ENCODE assay signal across 23 mouse cellular contexts in genomic region chr6:134112753-134113152, GRCm38 (mm10).
DNase-seq lines count a peak whose midpoint lies in the region; ATAC-seq and TF ChIP-seq lines count a peak whose summit lies in the region.
"Had no signal": no experiment of that assay in that cellular context is flagged by ENCODE, and none has a peak within 500 bp of the region (broad histone marks: within the 10 kb centered on the region; RNA-seq: fewer than 3 reads in every experiment).

No protein-coding gene starts in this region.

- peaks cover 3% of the 10 kb centered on the region for H3K79me2 ChIP-seq in MEL (ENCODE audit: control insufficient read depth, insufficient read depth, low read length, poor library complexity)

- H3K4me1 ChIP-seq in lung, embryonic 14.5 days (ENCODE audit: insufficient read depth), result no peaks in the 10 kb centered on the region
- peaks cover 9 to 24% of the 10 kb centered on the region in 2 experiments; a peak in 3 of 4 replicates for H3K4me1 ChIP-seq in MEL (ENCODE audit: control insufficient read depth in 1 of 2, insufficient read depth in 2 of 2, low read length in 2 of 2)
- H3K4me1 ChIP-seq in small intestine, adult 2 months (ENCODE audit: control insufficient read depth, insufficient read depth, insufficient read length, low read length), result peaks cover 24% of the 10 kb centered on the region; the same call in 1 of the 2 replicates
- peaks cover 6% of the 10 kb centered on the region; the same call in 1 of the 2 replicates for H3K4me1 ChIP-seq in stomach, postnatal 0 days (replicated peaks; ENCODE audit: control insufficient read depth, insufficient read depth)
- H3K4me1 ChIP-seq: embryonic facial prominence, embryonic 15.5 days; forebrain, embryonic 10.5 days; hindbrain, embryonic 12.5 days had no signal

- no peak overlapping the region for H3K4me2 ChIP-seq in lung, embryonic 14.5 days
- H3K4me2 ChIP-seq in stomach, postnatal 0 days (replicated peaks; ENCODE audit: low read depth), result no peak overlapping the region
- H3K4me2 ChIP-seq: embryonic facial prominence, embryonic 15.5 days; hindbrain, embryonic 12.5 days had no signal

- no peak for DNase-seq in lung, embryonic 14.5 days
- no peak for DNase-seq in lung, postnatal 36 days
- no peak for DNase-seq in MEL (ENCODE audit: low read depth, low spot score)
- no peak for DNase-seq in stomach, postnatal 0 days (ENCODE audit: low spot score)
- no peak for DNase-seq in kidney, postnatal 4 days
- no peak for DNase-seq in spleen, adult 18-20 months
- DNase-seq: adrenal gland, adult 2 months; adrenal gland, postnatal 25 days; cerebellum, adult 8-10 months; cerebellum, postnatal 14 days; embryo, embryonic 11 days; gastrocnemius, adult 2 months; gastrocnemius, postnatal 36 days; heart, adult 11 months; heart, postnatal 10 days; heart, postnatal 4 days had no signal

- no peak for TF ChIP-seq POLR2A in MEL (IDR thresholded peaks at IDR 0.05; ENCODE audit: control insufficient read depth in 1 of 2, insufficient read depth in 1 of 2, low read depth in 1 of 2, low read length in 2 of 2, poor library complexity in 1 of 2)
- no peak for TF ChIP-seq POLR2A in small intestine, adult 2 months (IDR thresholded peaks at IDR 0.05; ENCODE audit: low read depth, low read length)

- no peak overlapping the region for H3K9ac ChIP-seq in lung, embryonic 14.5 days
- H3K9ac ChIP-seq in MEL (ENCODE audit: control insufficient read depth, low read depth, low read length, poor library complexity, severe bottlenecking), result no peak overlapping the region
- no peak overlapping the region for H3K9ac ChIP-seq in stomach, postnatal 0 days (ENCODE audit: low read length)
- H3K9ac ChIP-seq: embryonic facial prominence, embryonic 15.5 days; hindbrain, embryonic 12.5 days had no signal

- H3K4me3 ChIP-seq in lung, embryonic 14.5 days (ENCODE audit: low read depth, low read length), result no peak overlapping the region
- no peak overlapping the region for H3K4me3 ChIP-seq in MEL (ENCODE audit: control insufficient read depth in 1 of 2, insufficient read depth in 1 of 2, low read depth in 2 of 2, low read length in 2 of 2)
- H3K4me3 ChIP-seq in small intestine, adult 2 months (ENCODE audit: low read depth, low read length), result no peak overlapping the region
- H3K4me3 ChIP-seq in stomach, postnatal 0 days (ENCODE audit: low read depth, low read length), result no peak overlapping the region
- H3K4me3 ChIP-seq: embryonic facial prominence, embryonic 15.5 days; erythroblast, embryonic 14.5 days; forebrain, embryonic 10.5 days; gastrocnemius, adult 2 months; heart, embryonic 10.5 days; hindbrain, embryonic 12.5 days had no signal

- H3K36me3 ChIP-seq in lung, embryonic 14.5 days (ENCODE audit: insufficient read depth), result peaks cover 7% of the 10 kb centered on the region; the same call in 1 of the 2 replicates
- peaks cover 0 to 27% of the 10 kb centered on the region in 2 experiments for H3K36me3 ChIP-seq in MEL (ENCODE audit: control insufficient read depth in 1 of 2, insufficient read depth in 2 of 2, low read length in 2 of 2)
- 0 out of 2 replicates have a peak, but pooled peaks cover 3% of the 10 kb centered on the region for H3K36me3 ChIP-seq in small intestine, adult 2 months (ENCODE audit: control insufficient read depth, insufficient read depth, low read length)
- no peaks in the 10 kb centered on the region; the same call in 1 of the 2 replicates for H3K36me3 ChIP-seq in stomach, postnatal 0 days (ENCODE audit: control insufficient read depth, insufficient read depth, low read length)
- H3K36me3 ChIP-seq: embryonic facial prominence, embryonic 15.5 days had no signal

- 85% methylated on average over 8 of the region's 8 CpGs for WGBS in lung, embryonic 14.5 days
- WGBS in small intestine, adult 2 months, result 67% methylated on average over 8 of the region's 8 CpGs
- 72% methylated on average over 8 of the region's 8 CpGs for WGBS in stomach, postnatal 0 days

- TF ChIP-seq RAD21 in MEL (IDR thresholded peaks at IDR 0.05; ENCODE audit: low read depth, low read length), result no peak

- no peak for TF ChIP-seq CTCF in lung, embryonic 14.5 days (IDR thresholded peaks at IDR 0.05; ENCODE audit: low read depth)
- TF ChIP-seq CTCF in MEL (IDR thresholded peaks at IDR 0.05 in 2 of 3, conservative IDR thresholded peaks at IDR 0.05 in 1 of 3; ENCODE audit: control insufficient read depth in 1 of 3, insufficient read depth in 1 of 3, low read depth in 2 of 3, low read length in 3 of 3, poor library complexity in 1 of 3, severe bottlenecking in 1 of 3), result no peak
- no peak for TF ChIP-seq CTCF in small intestine, adult 2 months (IDR thresholded peaks at IDR 0.05; ENCODE audit: extremely low read depth, insufficient read length, insufficient replicate concordance, low read depth, low read length)
- TF ChIP-seq CTCF in stomach, postnatal 0 days (IDR thresholded peaks at IDR 0.05; ENCODE audit: low read depth), result no peak

- no peaks in the 10 kb centered on the region for H3K9me3 ChIP-seq in lung, embryonic 14.5 days (ENCODE audit: low read depth, low read length)
- H3K9me3 ChIP-seq in MEL (replicated peaks; ENCODE audit: insufficient read depth, low read length), result no peaks in the 10 kb centered on the region
- 0 out of 2 replicates have a peak, but pooled peaks cover 2% of the 10 kb centered on the region for H3K9me3 ChIP-seq in stomach, postnatal 0 days (ENCODE audit: control insufficient read depth, low read length)
- H3K9me3 ChIP-seq: embryonic facial prominence, embryonic 15.5 days; heart, embryonic 10.5 days; hindbrain, embryonic 12.5 days had no signal

- no peaks in the 10 kb centered on the region for H3K27me3 ChIP-seq in lung, embryonic 14.5 days (ENCODE audit: insufficient read depth, low read length)
- no peaks in the 10 kb centered on the region for H3K27me3 ChIP-seq in MEL (ENCODE audit: control insufficient read depth in 1 of 2, insufficient read depth in 2 of 2, low read length in 2 of 2)
- no peaks in the 10 kb centered on the region for H3K27me3 ChIP-seq in small intestine, adult 2 months (ENCODE audit: control insufficient read depth, insufficient read depth, low read length)
- no peaks in the 10 kb centered on the region for H3K27me3 ChIP-seq in stomach, postnatal 0 days (ENCODE audit: control insufficient read depth, insufficient read depth, low read length)
- H3K27me3 ChIP-seq: embryonic facial prominence, embryonic 15.5 days; hindbrain, embryonic 12.5 days had no signal

- TF ChIP-seq EP300 in MEL (IDR thresholded peaks at IDR 0.05; ENCODE audit: low read depth in 1 of 2, low read length in 2 of 2), result no peak
- TF ChIP-seq EP300 in stomach, postnatal 0 days (optimal IDR thresholded peaks at IDR 0.05), result no peak

- ATAC-seq in lung, embryonic 14.5 days (ENCODE audit: insufficient read depth), result no peak
- ATAC-seq in stomach, postnatal 0 days (ENCODE audit: low FRiP score, low TSS enrichment), result no peak
- ATAC-seq: forebrain, embryonic 14.5 days had no signal

- peak overlapping the region; percentile 65; the same call in 1 of the 2 replicates for H3K27ac ChIP-seq in lung, embryonic 14.5 days (ENCODE audit: low read depth)
- H3K27ac ChIP-seq in MEL (ENCODE audit: control insufficient read depth, low read depth, low read length), result no peak overlapping the region
- H3K27ac ChIP-seq in small intestine, adult 2 months (ENCODE audit: insufficient read depth, low read depth, low read length), result peak overlapping the region; percentile 61
- H3K27ac ChIP-seq in stomach, postnatal 0 days (replicated peaks), result peak overlapping the region; percentile 82
- H3K27ac ChIP-seq: embryonic facial prominence, embryonic 15.5 days; forebrain, embryonic 10.5 days; gastrocnemius, adult 2 months; heart, embryonic 10.5 days; hindbrain, embryonic 12.5 days had no signal

TF ChIP-seq in MEL, 35 proteins besides CTCF, POLR2A, EP300 and RAD21:
- no peak for TF ChIP-seq GABPA (IDR thresholded peaks at IDR 0.05; ENCODE audit: low read depth, low read length)
- TF ChIP-seq GATA1 (IDR thresholded peaks at IDR 0.05; ENCODE audit: low read depth, low read length), result peak; percentile 58
- peak; percentile 28; the same call in 1 of the 2 replicates for TF ChIP-seq RCOR1 (IDR thresholded peaks at IDR 0.05; ENCODE audit: low read depth, low read length)
- TF ChIP-seq MYC (IDR thresholded peaks at IDR 0.05; ENCODE audit: low read depth, low read length), result no peak
- TF ChIP-seq ZNF384 (IDR thresholded peaks at IDR 0.05; ENCODE audit: low read depth, low read length), result peak; percentile 88
TF ChIP-seq in MEL: peak in this region for 3.
